Mouse (Mus musculus) lung, adult 2 months (tissue): ENCODE data around the gene Pick1. TPM values are rescaled to one million over a fixed set of nuclear protein-coding genes. Genes with fewer than 3 reads are reported as not detected.
"Not testable (repeated sequence)": the region's sequence is repeated elsewhere in the genome, so short reads cannot be mapped to it uniquely, and the experiment has no call there.

Experiments
- DNase-seq: peaks from one replicate; pipeline ENCODE4 v3.0.0; 2022
- H3K4me1 ChIP-seq: fragments of 200-500 bp; 2 replicates; pipeline ENCODE4 v1.6.1; 2011; ENCODE audit warnings: low read length; ENCODE audit not compliant: control insufficient read depth, insufficient read depth
- H3K4me3 ChIP-seq: fragments of 200-500 bp; replicated peaks from 2 replicates; pipeline ENCODE3; 2011; ENCODE audit warnings: low read depth, mild to moderate bottlenecking, control low read depth, low read length; ENCODE audit errors: extremely low read depth
- CTCF ChIP-seq: fragments of 200-500 bp; IDR thresholded peaks from 2 replicates; pipeline ENCODE4 v1.5.1; 2011; ENCODE audit warnings: mild to moderate bottlenecking, low read length, control low read depth; ENCODE audit not compliant: insufficient read depth
- POLR2A ChIP-seq: fragments of 200-500 bp; IDR thresholded peaks from 2 replicates; pipeline ENCODE4 v1.6.1; 2011; ENCODE audit warnings: low read depth, mild to moderate bottlenecking, control low read depth, low read length, borderline replicate concordance; ENCODE audit errors: extremely low read depth
- whole genome bisulfite sequencing: fragments of 180-500 bp; shearing (Covaris S2); methylation state at CpG from one replicate; pipeline ENCODE4 v1.1.7; 2018; 5-methylcytosine and 5-hydroxymethylcytosine counted together
- polyA plus RNA-seq: library from polyadenylated mRNA; depleted of rRNA; stranded (reverse); fragments of >200 nt; gene quantifications from 2 replicates; pipeline ENCODE4 v1.2.3, GENCODE M21; 2012

The Pick1 gene
- polyA plus RNA-seq, 1 experiment = 25.9 TPM

- H3K4me3 ChIP-seq = no peak overlapping the region
- 22% methylated on average over 5 of the region's 5 CpGs for WGBS
- TF ChIP-seq POLR2A = no peak
- TF ChIP-seq CTCF = no peak
- DNase-seq = no peak
- no peaks in the 10 kb centered on the region for H3K4me1 ChIP-seq
These were observed 5.3 kb upstream of the Pick1 start for GRCm38 (mm10) chr15:79223641-79224040.

GRCm38 (mm10) chr15:79224685-79225084, 4.3 kb upstream of the Pick1 start:
- 12% methylated on average over 5 of the region's 5 CpGs for WGBS
- H3K4me3 ChIP-seq = no peak overlapping the region
- peak; percentile 77 for TF ChIP-seq CTCF
- no peak for TF ChIP-seq POLR2A
- H3K4me1 ChIP-seq = no peaks in the 10 kb centered on the region
- peak; percentile 83 for DNase-seq

- WGBS = 45% methylated on average over 2 of the region's 2 CpGs
- not testable (repeated sequence) for H3K4me3 ChIP-seq, DNase-seq, H3K4me1 ChIP-seq
These were observed 3.2 kb upstream of the Pick1 start for GRCm38 (mm10) chr15:79225780-79226179.

GRCm38 (mm10) chr15:79235268-79235667, 6.3 kb downstream of the Pick1 start:
- no peak for DNase-seq
- Histone ChIP-seq H3K4me1 (no peaks in the 10 kb centered on the region), H3K4me3 (no peak overlapping the region)
- TF ChIP-seq CTCF = no peak
- TF ChIP-seq POLR2A = no peak
- WGBS = 73% methylated on average over 9 of the region's 9 CpGs

- no peak for DNase-seq
- Histone ChIP-seq H3K4me1 (no peaks in the 10 kb centered on the region), H3K4me3 (no peak overlapping the region)
- 83% methylated on average over 6 of the region's 6 CpGs for WGBS
- no peak for TF ChIP-seq POLR2A
- no peak for TF ChIP-seq CTCF
These were observed 9.1 kb downstream of the Pick1 start for GRCm38 (mm10) chr15:79238036-79238435.

GRCm38 (mm10) chr15:79242574-79243233, 13.7 kb downstream of the Pick1 start:
- Histone ChIP-seq H3K4me3 (no peak overlapping the region), H3K4me1 (0 out of 2 replicates have a peak, but pooled peaks cover 2% of the 10 kb centered on the region)
- TF ChIP-seq POLR2A = no peak
- TF ChIP-seq CTCF = no peak
- no peak for DNase-seq
- WGBS = 62% methylated on average over 13 of the region's 13 CpGs

GRCm38 (mm10) chr15:79243234-79244042, 14.5 kb downstream of the Pick1 start:
- Histone ChIP-seq H3K4me1 (0 out of 2 replicates have a peak, but pooled peaks cover 2% of the 10 kb centered on the region), H3K4me3 (no peak overlapping the region)
- TF ChIP-seq POLR2A = no peak; the same call in 1 of the 2 replicates
- peak; percentile 100 for TF ChIP-seq CTCF
- WGBS = 14% methylated on average over 10 of the region's 10 CpGs
- DNase-seq = peak; percentile 88

GRCm38 (mm10) chr15:79244071-79244893, 15.3 kb downstream of the Pick1 start:
- peak; percentile 19 for DNase-seq
- TF ChIP-seq CTCF (no peak), POLR2A (no peak)
- 60% methylated on average over 7 of the region's 7 CpGs for WGBS
- no peak overlapping the region for H3K4me3 ChIP-seq
- H3K4me1 ChIP-seq = 0 out of 2 replicates have a peak, but pooled peaks cover 2% of the 10 kb centered on the region

- DNase-seq = no peak
- 74% methylated on average over 3 of the region's 3 CpGs for WGBS
- Histone ChIP-seq H3K4me1 (0 out of 2 replicates have a peak, but pooled peaks cover 2% of the 10 kb centered on the region), H3K4me3 (no peak overlapping the region)
- TF ChIP-seq CTCF (no peak), POLR2A (no peak)
These were observed 16.3 kb downstream of the Pick1 start for GRCm38 (mm10) chr15:79245321-79245720.

GRCm38 (mm10) chr15:79250236-79250635, 21.3 kb downstream of the Pick1 start:
- H3K4me3 ChIP-seq = no peak overlapping the region
- no peak for DNase-seq
- H3K4me1 ChIP-seq = peaks cover 5% of the 10 kb centered on the region; the same call in 1 of the 2 replicates
- WGBS = 84% methylated on average over 2 of the region's 2 CpGs
- TF ChIP-seq POLR2A = no peak
- TF ChIP-seq CTCF = no peak
